Mouse (Mus musculus): ENCODE data around the gene Trnp1. TPM values are rescaled to one million over a fixed set of nuclear protein-coding genes. Genes with fewer than 3 reads are reported as not detected.

Trnp1 gene
- total and polyA plus RNA-seq, 3 experiments: 1.6 TPM; not detected in 1

- H3K4me3 ChIP-seq (ENCODE audit: control insufficient read depth in 1 of 2, insufficient read depth in 1 of 2, low read depth in 2 of 2, low read length in 2 of 2): no peak overlapping the region
- H3K36me3 ChIP-seq (ENCODE audit: control insufficient read depth in 1 of 2, insufficient read depth in 2 of 2, low read length in 2 of 2): no peaks in the 10 kb centered on the region
- no peak for TF ChIP-seq SIN3A (IDR thresholded peaks at IDR 0.05; ENCODE audit: low read length)
- no peak for TF ChIP-seq ZNF384 (IDR thresholded peaks at IDR 0.05; ENCODE audit: low read depth, low read length)
- no peak for TF ChIP-seq BHLHE40 (IDR thresholded peaks at IDR 0.05; ENCODE audit: borderline replicate concordance, low read depth, low read length)
- no peak for TF ChIP-seq CTCF (IDR thresholded peaks at IDR 0.05 in 2 of 3, conservative IDR thresholded peaks at IDR 0.05 in 1 of 3; ENCODE audit: control insufficient read depth in 1 of 3, insufficient read depth in 1 of 3, low read depth in 2 of 3, low read length in 3 of 3, poor library complexity in 1 of 3, severe bottlenecking in 1 of 3)
- TF ChIP-seq NRF1 (IDR thresholded peaks at IDR 0.05; ENCODE audit: insufficient read depth, low read depth, low read length, poor library complexity, severe bottlenecking): no peak
- no peak for TF ChIP-seq HCFC1 (IDR thresholded peaks at IDR 0.05; ENCODE audit: low read depth, low read length)
- no peak for TF ChIP-seq E2F4 (IDR thresholded peaks at IDR 0.05; ENCODE audit: borderline replicate concordance, low read depth, low read length)
- no peak for TF ChIP-seq MYC (IDR thresholded peaks at IDR 0.05; ENCODE audit: low read depth, low read length)
- no peak for TF ChIP-seq GATA1 (IDR thresholded peaks at IDR 0.05; ENCODE audit: low read depth, low read length)
- TF ChIP-seq ZMIZ1 (IDR thresholded peaks at IDR 0.05; ENCODE audit: low read depth, low read length): no peak
- no peak for TF ChIP-seq JUND (IDR thresholded peaks at IDR 0.05; ENCODE audit: low read depth, low read length)
- no peak for TF ChIP-seq SMC3 (IDR thresholded peaks at IDR 0.05; ENCODE audit: low read depth, low read length)
- no peak for TF ChIP-seq POLR2A (IDR thresholded peaks at IDR 0.05; ENCODE audit: control insufficient read depth in 1 of 2, insufficient read depth in 1 of 2, low read depth in 1 of 2, low read length in 2 of 2, poor library complexity in 1 of 2)
- TF ChIP-seq ZKSCAN1 (IDR thresholded peaks at IDR 0.05; ENCODE audit: low read depth, low read length): no peak
- TF ChIP-seq TAL1 (IDR thresholded peaks at IDR 0.05; ENCODE audit: low read length): no peak
- TF ChIP-seq POLR2AphosphoS2 (IDR thresholded peaks at IDR 0.05; ENCODE audit: low read length): no peak
- TF ChIP-seq MAFK (IDR thresholded peaks at IDR 0.05; ENCODE audit: borderline replicate concordance, low read depth, low read length): no peak
- no peak for TF ChIP-seq CHD1 (IDR thresholded peaks at IDR 0.05; ENCODE audit: low read depth, low read length)
- TF ChIP-seq USF1 (IDR thresholded peaks at IDR 0.05; ENCODE audit: low read depth, low read length): no peak
- no peak for TF ChIP-seq MAZ (IDR thresholded peaks at IDR 0.05; ENCODE audit: low read depth, low read length)
- H3K27ac ChIP-seq (ENCODE audit: control insufficient read depth, low read depth, low read length): no peak overlapping the region
- H3K9me3 ChIP-seq (replicated peaks; ENCODE audit: insufficient read depth, low read length): no peaks in the 10 kb centered on the region
- no peaks in the 10 kb centered on the region; a peak in 1 of 4 replicates for H3K27me3 ChIP-seq (ENCODE audit: control insufficient read depth in 1 of 2, insufficient read depth in 2 of 2, low read length in 2 of 2)
- DNase-seq (ENCODE audit: low read depth, low spot score): no peak
- no peak overlapping the region for H3K9ac ChIP-seq (ENCODE audit: control insufficient read depth, low read depth, low read length, poor library complexity, severe bottlenecking)
- peaks cover 0 to 10% of the 10 kb centered on the region in 2 experiments; a peak in 2 of 4 replicates for H3K4me1 ChIP-seq (ENCODE audit: control insufficient read depth in 1 of 2, insufficient read depth in 2 of 2, low read length in 2 of 2)
- no peaks in the 10 kb centered on the region for H3K79me2 ChIP-seq (ENCODE audit: control insufficient read depth, insufficient read depth, low read length, poor library complexity)
Observed at GRCm38 (mm10) chr4:133447366-133447765, 51.0 kb downstream of the Trnp1 start.

GRCm38 (mm10) chr4:133445727-133446126 lies 52.6 kb downstream of the Trnp1 start:
- H3K4me3 ChIP-seq (ENCODE audit: control insufficient read depth in 1 of 2, insufficient read depth in 1 of 2, low read depth in 2 of 2, low read length in 2 of 2): no peak overlapping the region
- no peak overlapping the region for H3K9ac ChIP-seq (ENCODE audit: control insufficient read depth, low read depth, low read length, poor library complexity, severe bottlenecking)
- H3K36me3 ChIP-seq (ENCODE audit: control insufficient read depth in 1 of 2, insufficient read depth in 2 of 2, low read length in 2 of 2): no peaks in the 10 kb centered on the region
- no peaks in the 10 kb centered on the region; a peak in 1 of 4 replicates for H3K27me3 ChIP-seq (ENCODE audit: control insufficient read depth in 1 of 2, insufficient read depth in 2 of 2, low read length in 2 of 2)
- peak; percentile 57 for DNase-seq (ENCODE audit: low read depth, low spot score)
- H3K9me3 ChIP-seq (replicated peaks; ENCODE audit: insufficient read depth, low read length): no peaks in the 10 kb centered on the region
- H3K4me1 ChIP-seq (ENCODE audit: control insufficient read depth in 1 of 2, insufficient read depth in 2 of 2, low read length in 2 of 2): peaks cover 0 to 10% of the 10 kb centered on the region in 2 experiments; a peak in 2 of 4 replicates
- no peak overlapping the region for H3K27ac ChIP-seq (ENCODE audit: control insufficient read depth, low read depth, low read length)
- TF ChIP-seq USF1 (IDR thresholded peaks at IDR 0.05; ENCODE audit: low read depth, low read length): peak; percentile 61; the same call in 1 of the 2 replicates
- TF ChIP-seq RCOR1 (IDR thresholded peaks at IDR 0.05; ENCODE audit: low read depth, low read length): no peak
- no peaks in the 10 kb centered on the region for H3K79me2 ChIP-seq (ENCODE audit: control insufficient read depth, insufficient read depth, low read length, poor library complexity)

All from MEL (cell line).